Mouse (Mus musculus) heart, embryonic 12.5 days (tissue): ENCODE measurements at regions not wholly inside any gene's neighbourhood (a gene's known extent, or its start where the extent isn't known, plus 50 kb on each side); places are given as distances from the start of the nearest gene placed in this dataset.

Experiments
- ATAC-seq: fragments of 200-750 bp; cut with Nextera tagmentation; 2 replicates; pipeline ENCODE4 v1.8.0; 2017; ENCODE audit warnings: moderate TSS enrichment, moderate library complexity; ENCODE audit not compliant: insufficient number of reproducible peaks, low FRiP score
- H3K27ac ChIP-seq: fragments of 300-500 bp; sonication (generic); 2 replicates; pipeline ENCODE4 v1.5.1; 2016; ENCODE audit warnings: mild to moderate bottlenecking, moderate library complexity; ENCODE audit not compliant: poor library complexity, severe bottlenecking
- H3K27me3 ChIP-seq: fragments of 300-500 bp; sonication (generic); replicated peaks from 2 replicates; pipeline ENCODE4 v1.6.1; 2016; ENCODE audit warnings: mild to moderate bottlenecking, moderate library complexity
- H3K36me3 ChIP-seq: fragments of 300-500 bp; sonication (generic); 2 replicates; pipeline ENCODE4 v1.6.1; 2016; ENCODE audit warnings: mild to moderate bottlenecking, moderate library complexity
- H3K4me1 ChIP-seq: fragments of 300-500 bp; sonication (generic); replicated peaks from 2 replicates; pipeline ENCODE4 v1.6.1; 2016; ENCODE audit warnings: mild to moderate bottlenecking
- H3K4me2 ChIP-seq: fragments of 300-500 bp; sonication (generic); 2 replicates; pipeline ENCODE4 v1.6.1; 2016; ENCODE audit warnings: mild to moderate bottlenecking, moderate library complexity
- H3K4me3 ChIP-seq: fragments of 300-500 bp; sonication (generic); 2 replicates; pipeline ENCODE4 v1.5.1; 2016; ENCODE audit warnings: mild to moderate bottlenecking
- H3K9ac ChIP-seq: fragments of 300-500 bp; sonication (generic); 2 replicates; pipeline ENCODE4 v1.6.1; 2016; ENCODE audit warnings: mild to moderate bottlenecking, moderate library complexity
- H3K9me3 ChIP-seq: fragments of 300-500 bp; sonication (generic); replicated peaks from 2 replicates; pipeline ENCODE4 v1.6.1; 2016; ENCODE audit warnings: mild to moderate bottlenecking, moderate library complexity
- WGBS: fragments of 180-500 bp; shearing (Covaris S2); methylation state at CpG from one replicate; pipeline ENCODE4 v1.1.7; 2016; 5-methylcytosine and 5-hydroxymethylcytosine counted together

GRCm38 (mm10) chr11:84760622-84761196, 58.6 kb downstream of the Mrm1 start:
- H3K27ac ChIP-seq: no peak overlapping the region
- H3K9me3 ChIP-seq: no peaks in the 10 kb centered on the region
- WGBS: 13% methylated on average over 15 of the region's 15 CpGs
- H3K4me2 ChIP-seq: peak overlapping the region; percentile 35
- peaks cover 22% of the 10 kb centered on the region for H3K4me1 ChIP-seq
- no peaks in the 10 kb centered on the region for H3K36me3 ChIP-seq
- ATAC-seq: no peak
- H3K27me3 ChIP-seq: peaks cover 24% of the 10 kb centered on the region
- no peak overlapping the region for H3K9ac ChIP-seq
- no peak overlapping the region for H3K4me3 ChIP-seq

GRCm38 (mm10) chr11:84759478-84759986, 59.8 kb downstream of the Mrm1 start:
- ATAC-seq: no peak
- Histone ChIP-seq H3K4me1 (peaks cover 10% of the 10 kb centered on the region), H3K27me3 (peaks cover 14% of the 10 kb centered on the region), H3K4me2 (no peak overlapping the region), H3K4me3 (no peak overlapping the region), H3K36me3 (no peaks in the 10 kb centered on the region), H3K27ac (no peak overlapping the region), H3K9me3 (no peaks in the 10 kb centered on the region), H3K9ac (no peak overlapping the region)
- WGBS: 76% methylated on average over 5 of the region's 5 CpGs

- Histone ChIP-seq H3K27ac (no peak overlapping the region), H3K9me3 (no peaks in the 10 kb centered on the region), H3K4me3 (no peak overlapping the region), H3K27me3 (0 out of 2 replicates have a peak, but pooled peaks cover 5% of the 10 kb centered on the region), H3K4me2 (no peak overlapping the region), H3K36me3 (no peaks in the 10 kb centered on the region), H3K9ac (no peak overlapping the region), H3K4me1 (no peaks in the 10 kb centered on the region)
- WGBS: 71% methylated on average over 6 of the region's 6 CpGs
- ATAC-seq: no peak
Measured at GRCm38 (mm10) chr11:84752007-84752406, 67.3 kb downstream of the Mrm1 start.

- Histone ChIP-seq H3K4me3 (no peak overlapping the region), H3K9ac (no peak overlapping the region), H3K36me3 (no peaks in the 10 kb centered on the region), H3K27me3 (peaks cover 15% of the 10 kb centered on the region; the same call in 1 of the 2 replicates), H3K4me1 (no peaks in the 10 kb centered on the region), H3K4me2 (no peak overlapping the region), H3K27ac (no peak overlapping the region), H3K9me3 (no peaks in the 10 kb centered on the region)
- WGBS: 39% methylated on average over 12 of the region's 12 CpGs
- ATAC-seq: no peak
Measured at GRCm38 (mm10) chr11:84749490-84750349, 69.6 kb downstream of the Mrm1 start.

- 20% methylated on average over 17 of the region's 17 CpGs for WGBS
- Histone ChIP-seq H3K9ac (no peak overlapping the region), H3K4me1 (no peaks in the 10 kb centered on the region), H3K4me3 (no peak overlapping the region), H3K27ac (no peak overlapping the region), H3K9me3 (no peaks in the 10 kb centered on the region), H3K36me3 (no peaks in the 10 kb centered on the region), H3K27me3 (peaks cover 20% of the 10 kb centered on the region), H3K4me2 (no peak overlapping the region)
- no peak for ATAC-seq
Measured at GRCm38 (mm10) chr11:84738769-84739589, 80.3 kb downstream of the Mrm1 start.

GRCm38 (mm10) chr11:84738128-84738527, 81.2 kb downstream of the Mrm1 start:
- H3K27ac ChIP-seq: no peak overlapping the region
- H3K4me3 ChIP-seq: no peak overlapping the region
- no peak overlapping the region for H3K9ac ChIP-seq
- WGBS: 35% methylated on average over 3 of the region's 3 CpGs
- no peak for ATAC-seq
- H3K9me3 ChIP-seq: no peaks in the 10 kb centered on the region
- H3K36me3 ChIP-seq: no peaks in the 10 kb centered on the region
- H3K4me2 ChIP-seq: no peak overlapping the region
- no peaks in the 10 kb centered on the region for H3K4me1 ChIP-seq
- peaks cover 28% of the 10 kb centered on the region for H3K27me3 ChIP-seq

GRCm38 (mm10) chr11:84731890-84732289, 87.4 kb downstream of the Mrm1 start:
- H3K4me2 ChIP-seq: no peak overlapping the region
- H3K36me3 ChIP-seq: no peaks in the 10 kb centered on the region
- no peak for ATAC-seq
- no peak overlapping the region for H3K9ac ChIP-seq
- no peak overlapping the region for H3K27ac ChIP-seq
- no peaks in the 10 kb centered on the region for H3K9me3 ChIP-seq
- H3K4me3 ChIP-seq: no peak overlapping the region
- WGBS: 76% methylated on average over 6 of the region's 6 CpGs
- no peaks in the 10 kb centered on the region for H3K4me1 ChIP-seq
- H3K27me3 ChIP-seq: peaks cover 17% of the 10 kb centered on the region

GRCm38 (mm10) chr11:84730218-84730617, 89.1 kb downstream of the Mrm1 start:
- H3K4me2 ChIP-seq: no peak overlapping the region
- H3K4me1 ChIP-seq: no peaks in the 10 kb centered on the region
- no peak overlapping the region for H3K4me3 ChIP-seq
- H3K36me3 ChIP-seq: no peaks in the 10 kb centered on the region
- H3K9me3 ChIP-seq: no peaks in the 10 kb centered on the region
- H3K9ac ChIP-seq: no peak overlapping the region
- H3K27ac ChIP-seq: no peak overlapping the region
- ATAC-seq: no peak
- WGBS: 37% methylated on average over 8 of the region's 8 CpGs
- peaks cover 26% of the 10 kb centered on the region for H3K27me3 ChIP-seq

GRCm38 (mm10) chr11:84729189-84729588, 90.1 kb downstream of the Mrm1 start:
- WGBS: 10% methylated on average over 2 of the region's 2 CpGs
- no peaks in the 10 kb centered on the region for H3K4me1 ChIP-seq
- ATAC-seq: no peak
- H3K4me3 ChIP-seq: no peak overlapping the region
- H3K36me3 ChIP-seq: no peaks in the 10 kb centered on the region
- no peak overlapping the region for H3K27ac ChIP-seq
- no peak overlapping the region for H3K4me2 ChIP-seq
- H3K9me3 ChIP-seq: no peaks in the 10 kb centered on the region
- peaks cover 35% of the 10 kb centered on the region for H3K27me3 ChIP-seq
- no peak overlapping the region for H3K9ac ChIP-seq

- Histone ChIP-seq H3K4me1 (no peaks in the 10 kb centered on the region), H3K9ac (no peak overlapping the region), H3K4me3 (no peak overlapping the region), H3K27me3 (peaks cover 39% of the 10 kb centered on the region), H3K4me2 (no peak overlapping the region), H3K27ac (no peak overlapping the region), H3K36me3 (no peaks in the 10 kb centered on the region), H3K9me3 (no peaks in the 10 kb centered on the region)
- 70% methylated on average over 18 of the region's 18 CpGs for WGBS
- ATAC-seq: no peak
Measured at GRCm38 (mm10) chr11:84725936-84726613, 93.2 kb downstream of the Mrm1 start.
